Mouse (Mus musculus): ENCODE measurements around the gene Msh4.

- no peak for TF ChIP-seq CTCF (IDR thresholded peaks at IDR 0.05; ENCODE audit: low read depth, low read length)
- TF ChIP-seq POLR2A (IDR thresholded peaks at IDR 0.05; ENCODE audit: extremely low read depth, insufficient read depth, low read length), result no peak
Measured at GRCm38 (mm10) chr3:153932461-153932860, 26.5 kb upstream of the Msh4 start.
